ENCODE assay signal across 8 mouse cellular contexts in the genomic region with DNA sequence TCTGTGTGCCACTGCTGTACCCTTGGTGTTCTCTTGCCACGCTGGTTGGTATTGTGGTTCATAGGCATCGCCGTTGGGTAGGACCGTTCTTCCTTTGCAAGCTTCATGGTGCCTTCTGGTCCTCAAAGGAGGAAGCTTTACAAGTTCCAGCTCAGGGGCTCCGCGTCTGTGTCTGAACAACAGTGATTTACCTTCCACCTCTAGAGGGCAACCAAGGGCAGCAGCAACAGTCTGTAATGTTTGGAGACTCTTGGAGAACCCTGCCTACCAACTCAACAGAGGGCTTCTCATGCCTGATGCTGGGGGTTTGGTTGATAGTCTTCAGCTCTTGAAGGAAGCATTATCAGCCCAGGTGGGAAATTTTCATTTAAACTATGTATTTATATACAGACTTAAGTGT. TPM values are rescaled to one million over a fixed set of nuclear protein-coding genes. Genes with fewer than 3 reads are reported as not detected.
DNase-seq lines count a peak whose midpoint lies in the region; ATAC-seq and TF ChIP-seq lines count a peak whose summit lies in the region.

No protein-coding gene starts in this region.

- 0 out of 2 replicates have a peak, but pooled peaks have one; percentile 36 for ATAC-seq in heart, postnatal 0 days (ENCODE audit: insufficient read depth, low read depth)
- ATAC-seq in frontal cortex, adult (ENCODE audit: low TSS enrichment): peak; percentile 80
- ATAC-seq in monocyte, adult 5-6 weeks (replicated peaks; ENCODE audit: insufficient number of reproducible peaks, low FRiP score, low TSS enrichment, poor library complexity, severe bottlenecking): 0 out of 2 replicates have a peak, but pooled peaks have one; percentile 35

- no peaks in the 10 kb centered on the region for H3K4me1 ChIP-seq in heart, postnatal 0 days (ENCODE audit: control insufficient read depth, insufficient read depth)
- H3K4me1 ChIP-seq in heart, embryonic 10.5 days: peaks cover 7% of the 10 kb centered on the region; the same call in 1 of the 2 replicates
- peaks cover 2 to 3% of the 10 kb centered on the region in 2 experiments; a peak in 2 of 4 replicates for H3K4me1 ChIP-seq in CH12.LX (ENCODE audit: control insufficient read depth in 1 of 2, insufficient read depth in 2 of 2)

- H3K4me3 ChIP-seq in heart, postnatal 0 days (ENCODE audit: low read depth, low read length): no peak overlapping the region
- no peak overlapping the region for H3K4me3 ChIP-seq in heart, embryonic 10.5 days
- no peak overlapping the region for H3K4me3 ChIP-seq in CH12.LX (replicated peaks in 1 of 3; ENCODE audit: low read depth in 2 of 3, low read length in 2 of 3, poor library complexity in 1 of 3)

- H3K36me3 ChIP-seq in heart, postnatal 0 days (replicated peaks; ENCODE audit: control insufficient read depth, insufficient read depth, low read length): no peaks in the 10 kb centered on the region
- no peaks in the 10 kb centered on the region for H3K36me3 ChIP-seq in heart, embryonic 10.5 days
- no peaks in the 10 kb centered on the region for H3K36me3 ChIP-seq in CH12.LX (replicated peaks in 1 of 2; ENCODE audit: control insufficient read depth in 1 of 2, insufficient read depth in 1 of 2, low read length in 1 of 2)

- H3K27ac ChIP-seq in heart, postnatal 0 days (ENCODE audit: low read depth): no peak overlapping the region
- H3K27ac ChIP-seq in heart, embryonic 10.5 days: no peak overlapping the region
- no peak overlapping the region for H3K27ac ChIP-seq in CH12.LX (ENCODE audit: insufficient read depth, low read depth)

- no peaks in the 10 kb centered on the region for H3K27me3 ChIP-seq in heart, postnatal 0 days (ENCODE audit: control insufficient read depth, insufficient read depth, low read length)
- H3K27me3 ChIP-seq in heart, embryonic 10.5 days (ENCODE audit: insufficient read depth, poor library complexity, severe bottlenecking): no peaks in the 10 kb centered on the region
- no peaks in the 10 kb centered on the region for H3K27me3 ChIP-seq in CH12.LX (replicated peaks)

- H3K4me2 ChIP-seq in heart, postnatal 0 days (ENCODE audit: low read depth, low read length): no peak overlapping the region
- no peak overlapping the region for H3K4me2 ChIP-seq in CH12.LX (ENCODE audit: insufficient read depth, low read depth, poor library complexity, severe bottlenecking)

- in situ Hi-C loops in CH12.LX (cut with MboI; ENCODE audit: low pct_ligation_motif_present, low pct_unique_long_range_greater_than_20kb, low sequenced_read_pairs): no loop called here

- TF ChIP-seq RAD21 in CH12.LX (IDR thresholded peaks at IDR 0.05; ENCODE audit: low read depth, low read length): peak; percentile 84

- no peaks in the 10 kb centered on the region for H3K9me3 ChIP-seq in heart, postnatal 0 days (replicated peaks; ENCODE audit: control insufficient read depth, low read length)
- no peaks in the 10 kb centered on the region for H3K9me3 ChIP-seq in heart, embryonic 10.5 days
- H3K9me3 ChIP-seq in CH12.LX (replicated peaks; ENCODE audit: low read length): peaks cover 4% of the 10 kb centered on the region

- no peaks in the 10 kb centered on the region for H3K79me2 ChIP-seq in CH12.LX (replicated peaks; ENCODE audit: control insufficient read depth, extremely low read depth, insufficient read depth, poor library complexity, severe bottlenecking)

- H3K9ac ChIP-seq in heart, postnatal 0 days (replicated peaks; ENCODE audit: low read depth, low read length): no peak overlapping the region
- no peak overlapping the region for H3K9ac ChIP-seq in CH12.LX (ENCODE audit: insufficient read depth, low read depth)

- 65% methylated on average over 6 of the region's 6 CpGs for WGBS in heart, postnatal 0 days
- 74% methylated on average over 6 of the region's 6 CpGs for WGBS in heart, embryonic 10.5 days

- TF ChIP-seq POLR2A in CH12.LX (IDR thresholded peaks at IDR 0.05; ENCODE audit: low read depth, low read length): no peak

- dilution Hi-C loops in CH12.LX (cut with MboI; ENCODE audit: extremely low pct_ligation_motif_present, extremely low pct_unique_long_range_greater_than_20kb, low sequenced_read_pairs): no loop called here

- TF ChIP-seq EP300 in heart, postnatal 0 days (IDR thresholded peaks at IDR 0.05; ENCODE audit: low read depth): no peak
- TF ChIP-seq EP300 in CH12.LX (IDR thresholded peaks at IDR 0.05; ENCODE audit: low read length): no peak

- peak; percentile 47 for DNase-seq in heart, postnatal 0 days (ENCODE audit: low spot score)
- no peak for DNase-seq in heart, embryonic 10.5 days (ENCODE audit: low spot score)
- DNase-seq in CH12.LX (ENCODE audit: extremely low read depth): peak; percentile 75
- peak; percentile 14 for DNase-seq in c-Kit-positive CD71-positive TER-119-positive erythroid progenitor cells, embryonic 14.5 days (ENCODE audit: low spot score)
- peak; percentile 37 for DNase-seq in layer of hippocampus, adult 9-11 months
- DNase-seq in thymus, postnatal 4 days: peak; percentile 70

- TF ChIP-seq CTCF in heart, postnatal 0 days (IDR thresholded peaks at IDR 0.05; ENCODE audit: low read depth): peak; percentile 76
- peak; percentile 65 to 95 for TF ChIP-seq CTCF in CH12.LX (conservative IDR thresholded peaks at IDR 0.05 in 1 of 2, IDR thresholded peaks at IDR 0.05 in 1 of 2; ENCODE audit: low read depth in 2 of 2, low read length in 2 of 2)

TF ChIP-seq in CH12.LX, 34 proteins besides CTCF, POLR2A, EP300 and RAD21:
- TF ChIP-seq MAX (IDR thresholded peaks at IDR 0.05; ENCODE audit: low read length) (no peak), SIN3A (IDR thresholded peaks at IDR 0.05; ENCODE audit: low read length) (no peak), NELFE (IDR thresholded peaks at IDR 0.05; ENCODE audit: low read depth, low read length) (no peak; the same call in 1 of the 2 replicates), ZKSCAN1 (IDR thresholded peaks at IDR 0.05; ENCODE audit: borderline replicate concordance, low read depth, low read length) (no peak), UBTF (IDR thresholded peaks at IDR 0.05; ENCODE audit: low read depth, low read length) (no peak), CHD1 (IDR thresholded peaks at IDR 0.05; ENCODE audit: low read depth, low read length) (no peak), USF1 (IDR thresholded peaks at IDR 0.05; ENCODE audit: low read depth, low read length) (no peak), NRF1 (IDR thresholded peaks at IDR 0.05; ENCODE audit: low read depth, low read length) (no peak), SMC3 (IDR thresholded peaks at IDR 0.05; ENCODE audit: low read depth, low read length) (peak; percentile 96), TCF12 (IDR thresholded peaks at IDR 0.05; ENCODE audit: low read depth, low read length) (no peak), ELF1 (IDR thresholded peaks at IDR 0.05; ENCODE audit: low read depth, low read length) (no peak), ETS1 (conservative IDR thresholded peaks at IDR 0.05; ENCODE audit: low read depth, low read length) (no peak), MAFK (IDR thresholded peaks at IDR 0.05; ENCODE audit: insufficient replicate concordance, low read length) (no peak), JUN (IDR thresholded peaks at IDR 0.05; ENCODE audit: insufficient read depth, low read depth, low read length) (no peak), MXI1 (IDR thresholded peaks at IDR 0.05; ENCODE audit: low read depth, low read length) (no peak), IRF4 (IDR thresholded peaks at IDR 0.05; ENCODE audit: low read depth, low read length) (no peak), ZNF384 (IDR thresholded peaks at IDR 0.05; ENCODE audit: low read depth, low read length) (no peak), ZC3H11A (IDR thresholded peaks at IDR 0.05; ENCODE audit: low read depth, low read length) (peak; percentile 39)

RNA-seq across cellular contexts. Expression of a gene that starts 7.8 kb away (rescaled TPM):
- not detected in 2 replicates for total RNA-seq in heart, postnatal 0 days (2014; rRNA removed; ENCODE audit: low replicate concordance)
- not detected in 2 replicates for polyA plus RNA-seq in heart, postnatal 0 days (2015; fragmentation: Nextera tagmentation; extraction: Ambion mirVana)
- polyA plus RNA-seq in heart, embryonic 10.5 days (2016; fragmentation: Nextera tagmentation; extraction: Ambion mirVana): 0.08 and 0.10 TPM in 2 replicates
- total RNA-seq in CH12.LX (2012; rRNA removed) (43.3 and 52.3 TPM in 2 replicates), CH12.LX (2014; rRNA removed) (76.9 and 82.0 TPM in 2 replicates)
- 112 and 114 TPM in 2 replicates for polyA plus RNA-seq in CH12.LX (2012; ENCODE audit: insufficient read length, low read depth)
- total RNA-seq in monocyte, adult 5-6 weeks (2017): not detected in 3 replicates

Comparison
In these comparisons a context has a peak if more than half of its experiments do, and no peak if none do; other contexts are left out.
1. RNA of a gene that starts 7.8 kb away (total RNA-seq): 43.3 to 82.0 TPM in CH12.LX; not detected in heart, postnatal 0 days and not detected in monocyte, adult 5-6 weeks; every median in the first group is over 10 times any median in the second.
2. Peak in every context shown above with its lines, with median percentiles within 50 percentile points of each other: ATAC-seq.